Mouse (Mus musculus) hindbrain, embryonic 13.5 days (tissue): ENCODE data around the gene 1700029F12Rik. TPM values are rescaled to one million over a fixed set of nuclear protein-coding genes. Genes with fewer than 3 reads are reported as not detected.

Experiments
- ATAC-seq: fragments of 200-750 bp; cut with Nextera tagmentation; 2 replicates; pipeline ENCODE4 v1.8.0; 2017; ENCODE audit warnings: moderate TSS enrichment; ENCODE audit not compliant: low FRiP score
- H3K27ac ChIP-seq: fragments of 300-500 bp; sonication (generic); 2 replicates; pipeline ENCODE4 v1.5.1; 2015; ENCODE audit warnings: inconsistent platforms, mild to moderate bottlenecking, moderate library complexity
- H3K27me3 ChIP-seq: fragments of 300-500 bp; sonication (generic); 2 replicates; pipeline ENCODE4 v1.6.1; 2015; ENCODE audit warnings: mild to moderate bottlenecking, inconsistent platforms
- H3K36me3 ChIP-seq: fragments of 300-500 bp; sonication (generic); 2 replicates; pipeline ENCODE4 v1.6.1; 2015; ENCODE audit warnings: mild to moderate bottlenecking, inconsistent platforms
- H3K4me1 ChIP-seq: fragments of 300-500 bp; sonication (generic); replicated peaks from 2 replicates; pipeline ENCODE4 v1.6.1; 2015; ENCODE audit warnings: inconsistent platforms
- H3K4me2 ChIP-seq: fragments of 300-500 bp; sonication (generic); 2 replicates; pipeline ENCODE4 v1.6.1; 2015; ENCODE audit warnings: inconsistent platforms, mild to moderate bottlenecking, moderate library complexity
- H3K4me3 ChIP-seq: fragments of 300-500 bp; sonication (generic); 2 replicates; pipeline ENCODE4 v1.5.1; 2015; ENCODE audit warnings: mild to moderate bottlenecking, inconsistent platforms
- H3K9ac ChIP-seq: fragments of 300-500 bp; sonication (generic); 2 replicates; pipeline ENCODE4 v1.6.1; 2015; ENCODE audit warnings: mild to moderate bottlenecking, inconsistent platforms
- H3K9me3 ChIP-seq: fragments of 300-500 bp; sonication (generic); 2 replicates; pipeline ENCODE4 v1.6.1; 2016; ENCODE audit warnings: inconsistent platforms
- WGBS: fragments of 180-500 bp; shearing (Covaris S2); methylation state at CpG from one replicate; pipeline ENCODE4 v1.1.7; 2015; 5-methylcytosine and 5-hydroxymethylcytosine counted together
- polyA plus RNA-seq: library from polyadenylated mRNA; unstranded; fragments of >200 nt; fragmentation: Nextera tagmentation; extraction: Ambion mirVana; gene quantifications from 2 replicates; pipeline ENCODE4 v1.2.1, GENCODE M21; 2015

The 1700029F12Rik gene
- polyA plus RNA-seq, 1 experiment from 2014 or later = not detected

GRCm38 (mm10) chr13:96985599-96986275, 48.4 kb downstream of the 1700029F12Rik start:
- no peaks in the 10 kb centered on the region for H3K27me3 ChIP-seq
- ATAC-seq = no peak
- WGBS = 55% methylated on average over 12 of the region's 12 CpGs

DNA sequence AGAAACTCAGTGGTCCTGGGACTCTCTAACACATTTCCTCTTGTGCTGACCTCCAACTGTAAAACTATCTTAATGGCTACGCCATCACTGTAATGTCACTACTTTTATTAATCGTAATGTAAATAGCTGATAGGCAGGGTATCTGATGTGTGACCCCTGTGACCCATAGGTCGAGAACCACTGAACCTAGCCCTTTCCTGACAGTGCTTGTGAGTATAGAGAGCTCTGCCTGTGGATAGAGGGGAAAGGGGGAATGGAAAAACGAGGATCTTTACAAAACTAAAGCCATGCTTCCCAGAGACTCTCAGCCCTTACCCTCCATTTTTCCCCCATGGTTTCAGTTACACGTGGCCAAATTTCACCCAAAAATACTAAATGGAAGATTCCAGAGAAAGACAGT, 49.5 kb downstream of the 1700029F12Rik start:
- ATAC-seq = no peak
- WGBS = 78% methylated on average over 5 of the region's 5 CpGs
- no peak overlapping the region for H3K4me2 ChIP-seq
- H3K36me3 ChIP-seq = no peaks in the 10 kb centered on the region
- no peaks in the 10 kb centered on the region for H3K27me3 ChIP-seq
- peaks cover 12% of the 10 kb centered on the region for H3K4me1 ChIP-seq
- no peak overlapping the region for H3K27ac ChIP-seq
- no peaks in the 10 kb centered on the region for H3K9me3 ChIP-seq
- no peak overlapping the region for H3K4me3 ChIP-seq
- no peak overlapping the region for H3K9ac ChIP-seq

More at GRCm38 (mm10) chr13:96985599-96986275, 48.4 kb downstream of the 1700029F12Rik start:
- Histone ChIP-seq H3K4me1 (peaks cover 12% of the 10 kb centered on the region), H3K9me3 (no peaks in the 10 kb centered on the region), H3K36me3 (no peaks in the 10 kb centered on the region), H3K9ac (0 out of 2 replicates have a peak overlapping the region, but pooled peaks have one; percentile 29), H3K27ac (no peak overlapping the region), H3K4me2 (no peak overlapping the region), H3K4me3 (no peak overlapping the region)

DNA sequence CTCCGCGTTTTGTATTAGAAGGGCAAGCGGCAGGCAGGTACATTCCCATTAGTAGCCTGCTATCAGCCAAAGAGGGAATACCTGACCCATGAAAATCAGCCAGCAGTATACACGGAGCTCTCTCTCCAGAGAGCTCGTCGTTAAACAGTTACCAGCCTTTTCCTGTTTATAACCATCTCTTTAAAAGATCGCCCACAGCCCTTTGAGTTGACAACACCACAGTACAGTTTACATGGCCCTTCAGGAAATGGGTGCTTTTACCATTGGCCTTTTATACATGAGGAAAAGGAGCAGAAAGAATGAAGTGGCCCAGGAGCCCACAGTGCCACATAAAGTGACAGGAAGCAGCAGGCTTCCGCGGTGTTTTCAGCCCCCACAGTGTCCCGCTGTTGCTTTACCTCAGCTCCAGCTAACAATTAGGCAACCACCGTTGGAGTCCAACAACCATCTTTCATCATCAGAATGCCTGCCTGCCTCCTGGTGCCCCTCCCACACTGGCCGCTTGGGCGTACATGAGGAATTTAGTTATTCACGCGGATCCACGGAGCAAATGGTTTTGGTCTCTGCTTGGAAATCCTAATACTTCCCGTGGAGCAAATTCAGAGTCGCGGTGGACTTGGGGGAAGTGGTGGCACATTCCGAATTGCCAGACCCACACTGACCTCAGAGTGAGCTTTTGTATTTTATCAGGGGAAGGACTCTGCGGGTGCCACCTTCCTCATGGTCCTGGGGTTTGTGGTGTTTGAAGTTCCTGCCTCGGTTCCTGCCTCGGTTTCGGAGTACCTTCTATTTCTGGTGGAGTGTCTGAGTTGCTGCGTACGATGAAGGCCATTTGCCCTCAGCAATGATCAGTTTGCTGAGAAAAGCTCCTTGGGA, 50.7 kb downstream of the 1700029F12Rik start:
- H3K4me3 ChIP-seq = no peak overlapping the region
- H3K36me3 ChIP-seq = no peaks in the 10 kb centered on the region
- ATAC-seq = no peak
- H3K9ac ChIP-seq = no peak overlapping the region
- H3K27me3 ChIP-seq = no peaks in the 10 kb centered on the region
- peaks cover 12% of the 10 kb centered on the region for H3K4me1 ChIP-seq
- 57% methylated on average over 26 of the region's 26 CpGs for WGBS
- peak overlapping the region; percentile 31 for H3K4me2 ChIP-seq
- no peak overlapping the region for H3K27ac ChIP-seq
- no peaks in the 10 kb centered on the region for H3K9me3 ChIP-seq

- Histone ChIP-seq H3K27me3 (no peaks in the 10 kb centered on the region), H3K36me3 (no peaks in the 10 kb centered on the region), H3K4me3 (no peak overlapping the region), H3K4me1 (peaks cover 9% of the 10 kb centered on the region), H3K9ac (no peak overlapping the region), H3K27ac (no peak overlapping the region), H3K9me3 (no peaks in the 10 kb centered on the region), H3K4me2 (no peak overlapping the region)
- no peak for ATAC-seq
These were observed 53.6 kb downstream of the 1700029F12Rik start for GRCm38 (mm10) chr13:96980561-96980960.

GRCm38 (mm10) chr13:96976986-96977595, 57.1 kb downstream of the 1700029F12Rik start:
- 87% methylated on average over 6 of the region's 6 CpGs for WGBS
- H3K4me1 ChIP-seq = no peaks in the 10 kb centered on the region
- no peaks in the 10 kb centered on the region for H3K27me3 ChIP-seq
- no peak for ATAC-seq
- no peak overlapping the region for H3K4me2 ChIP-seq
- no peaks in the 10 kb centered on the region for H3K36me3 ChIP-seq
- no peak overlapping the region for H3K9ac ChIP-seq
- H3K27ac ChIP-seq = no peak overlapping the region
- no peak overlapping the region for H3K4me3 ChIP-seq
- H3K9me3 ChIP-seq = no peaks in the 10 kb centered on the region

DNA sequence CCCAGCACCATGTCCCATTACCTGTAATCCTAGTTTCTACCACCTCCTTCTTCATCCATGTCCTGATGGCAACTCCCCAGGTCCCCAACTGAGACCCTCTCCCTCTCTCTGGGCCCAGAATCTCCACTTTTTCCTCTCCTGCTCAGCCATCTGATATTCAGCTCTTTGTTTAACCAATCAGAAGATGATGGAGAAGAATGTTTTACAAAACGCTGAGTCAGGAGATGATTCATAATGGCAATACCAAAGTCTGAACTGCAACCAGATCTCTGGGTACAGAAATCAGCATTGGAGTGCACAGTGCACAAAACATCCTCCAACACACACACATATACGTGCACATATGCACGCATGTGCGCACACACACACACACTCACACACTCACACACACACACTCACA, 60.8 kb downstream of the 1700029F12Rik start:
- Histone ChIP-seq H3K27me3 (no peaks in the 10 kb centered on the region), H3K27ac (no peak overlapping the region), H3K4me3 (no peak overlapping the region), H3K9me3 (no peaks in the 10 kb centered on the region), H3K4me2 (no peak overlapping the region), H3K9ac (no peak overlapping the region), H3K4me1 (no peaks in the 10 kb centered on the region), H3K36me3 (no peaks in the 10 kb centered on the region)
- ATAC-seq = no peak
- WGBS = 96% methylated on average over 4 of the region's 4 CpGs

Other genes starting within 250 kb of the 1700029F12Rik start
- 0.04 and 0.09 TPM in 2 replicates for gene Gcnt4, start 109.7 kb downstream of the 1700029F12Rik start, polyA plus RNA-seq
- 21.8 and 23.4 TPM in 2 replicates for gene Fam169a, start 32.9 kb upstream of the 1700029F12Rik start, polyA plus RNA-seq
- gene Gm6169, start 64.9 kb upstream of the 1700029F12Rik start, polyA plus RNA-seq = 0.86 and 1.8 TPM in 2 replicates
- gene Gfm2, start 103.6 kb upstream of the 1700029F12Rik start, polyA plus RNA-seq = 35.3 and 39.5 TPM in 2 replicates
- 45.8 and 49.2 TPM in 2 replicates for gene Nsa2, start 103.6 kb upstream of the 1700029F12Rik start, polyA plus RNA-seq
- gene Hexb, start 164.0 kb upstream of the 1700029F12Rik start, polyA plus RNA-seq = 37.3 and 40.1 TPM in 2 replicates
- 59.2 and 62.1 TPM in 2 replicates for gene Enc1, start 206.7 kb upstream of the 1700029F12Rik start, polyA plus RNA-seq